Comparison of ENCODE assay signal across 7 mouse cellular contexts in genomic region chr2:130274149-130274861, GRCm38 (mm10). TPM values are rescaled to one million over a fixed set of nuclear protein-coding genes. Genes with fewer than 3 reads are reported as not detected.
DNase-seq lines count a peak whose midpoint lies in the region; ATAC-seq and TF ChIP-seq lines count a peak whose summit lies in the region.

TSS of gene Nop56 (plus strand) at chr2:130274430.

- H3K27ac ChIP-seq in embryonic facial prominence, embryonic 10.5 days (replicated peaks) = peak within 1 kb of the TSS; percentile 98
- H3K27ac ChIP-seq in intestine, postnatal 0 days (ENCODE audit: low read depth, low read length) = peak within 1 kb of the TSS; percentile 74
- peak within 1 kb of the TSS; percentile 88 for H3K27ac ChIP-seq in midbrain, embryonic 12.5 days (replicated peaks)
- peak within 1 kb of the TSS; percentile 48 for H3K27ac ChIP-seq in small intestine, adult 2 months (ENCODE audit: insufficient read depth, low read depth, low read length)

- DNase-seq in adrenal gland, postnatal 10 days = peak; percentile 99
- peak; percentile 99 for DNase-seq in embryonic facial prominence, embryonic 10.5 days (ENCODE audit: low spot score)
- peak; percentile 70 for DNase-seq in gonadal fat pad, adult 2 months (ENCODE audit: low read depth)
- peak; percentile 99 for DNase-seq in left cerebral cortex, postnatal 4 days

- intact Hi-C loops in left cerebral cortex, postnatal 4 days (cut with DNase I) = no loop called here

- peak; percentile 18 for TF ChIP-seq CTCF in intestine, postnatal 0 days (IDR thresholded peaks at IDR 0.05; ENCODE audit: low read depth)
- TF ChIP-seq CTCF in small intestine, adult 2 months (IDR thresholded peaks at IDR 0.05; ENCODE audit: extremely low read depth, insufficient read length, insufficient replicate concordance, low read depth, low read length) = no peak

- no peaks in the 10 kb centered on the region for H3K27me3 ChIP-seq in embryonic facial prominence, embryonic 10.5 days (replicated peaks; ENCODE audit: low read depth, poor library complexity, severe bottlenecking)
- H3K27me3 ChIP-seq in intestine, postnatal 0 days (replicated peaks; ENCODE audit: control insufficient read depth, insufficient read depth, low read length) = no peaks in the 10 kb centered on the region
- H3K27me3 ChIP-seq in midbrain, embryonic 12.5 days = no peaks in the 10 kb centered on the region
- no peaks in the 10 kb centered on the region for H3K27me3 ChIP-seq in small intestine, adult 2 months (ENCODE audit: control insufficient read depth, insufficient read depth, low read length)

- peak; percentile 99 for TF ChIP-seq POLR2A in small intestine, adult 2 months (IDR thresholded peaks at IDR 0.05; ENCODE audit: low read depth, low read length)

- ATAC-seq in intestine, postnatal 0 days = peak; percentile 97
- ATAC-seq in midbrain, embryonic 12.5 days (ENCODE audit: low FRiP score, low read depth) = peak; percentile 99

- H3K9me3 ChIP-seq in embryonic facial prominence, embryonic 10.5 days = no peaks in the 10 kb centered on the region
- no peaks in the 10 kb centered on the region for H3K9me3 ChIP-seq in intestine, postnatal 0 days (ENCODE audit: control insufficient read depth)
- no peaks in the 10 kb centered on the region for H3K9me3 ChIP-seq in midbrain, embryonic 12.5 days

- peak within 1 kb of the TSS; percentile 71 for H3K9ac ChIP-seq in intestine, postnatal 0 days (ENCODE audit: low read depth, low read length)
- peak within 1 kb of the TSS; percentile 84 for H3K9ac ChIP-seq in midbrain, embryonic 12.5 days (replicated peaks)

- peaks cover 43% of the 10 kb centered on the region for H3K36me3 ChIP-seq in embryonic facial prominence, embryonic 10.5 days (replicated peaks)
- H3K36me3 ChIP-seq in intestine, postnatal 0 days (ENCODE audit: control insufficient read depth, insufficient read depth) = peaks cover 29% of the 10 kb centered on the region
- peaks cover 38% of the 10 kb centered on the region for H3K36me3 ChIP-seq in midbrain, embryonic 12.5 days
- peaks cover 23% of the 10 kb centered on the region for H3K36me3 ChIP-seq in small intestine, adult 2 months (ENCODE audit: control insufficient read depth, insufficient read depth, low read length)

- peak within 1 kb of the TSS; percentile 93 for H3K4me3 ChIP-seq in embryonic facial prominence, embryonic 10.5 days
- H3K4me3 ChIP-seq in intestine, postnatal 0 days (ENCODE audit: low read depth, low read length) = peak within 1 kb of the TSS; percentile 61
- H3K4me3 ChIP-seq in midbrain, embryonic 12.5 days = peak within 1 kb of the TSS; percentile 80
- peak within 1 kb of the TSS; percentile 82 for H3K4me3 ChIP-seq in small intestine, adult 2 months (ENCODE audit: low read depth, low read length)

- H3K4me2 ChIP-seq in intestine, postnatal 0 days (replicated peaks; ENCODE audit: low read depth) = peak within 1 kb of the TSS; percentile 67
- peak within 1 kb of the TSS; percentile 91 for H3K4me2 ChIP-seq in midbrain, embryonic 12.5 days (replicated peaks)

- WGBS in embryonic facial prominence, embryonic 10.5 days = under 1% methylated on average over 68 of the region's 68 CpGs
- WGBS in intestine, postnatal 0 days = under 1% methylated on average over 68 of the region's 68 CpGs
- under 1% methylated on average over 68 of the region's 68 CpGs for WGBS in midbrain, embryonic 12.5 days
- under 1% methylated on average over 68 of the region's 68 CpGs for WGBS in small intestine, adult 2 months

- H3K4me1 ChIP-seq in embryonic facial prominence, embryonic 10.5 days = peaks cover 28% of the 10 kb centered on the region
- peaks cover 3% of the 10 kb centered on the region; the same call in 1 of the 2 replicates for H3K4me1 ChIP-seq in intestine, postnatal 0 days (replicated peaks; ENCODE audit: control insufficient read depth, insufficient read depth, low read length)
- H3K4me1 ChIP-seq in midbrain, embryonic 12.5 days = peaks cover 29% of the 10 kb centered on the region
- H3K4me1 ChIP-seq in small intestine, adult 2 months (ENCODE audit: control insufficient read depth, insufficient read depth, insufficient read length, low read length) = peaks cover 2% of the 10 kb centered on the region; the same call in 1 of the 2 replicates

RNA-seq across cellular contexts. Expression of gene Nop56, which starts in this region (rescaled TPM):
- 10 to 100 TPM; 94.0 to 94.6 TPM for total RNA-seq in adrenal gland, postnatal 10 days (2021)
- polyA plus RNA-seq in embryonic facial prominence, embryonic 10.5 days (2016; fragmentation: Nextera tagmentation; extraction: Ambion mirVana) = 471 and 485 TPM in 2 replicates
- 46.7 and 51.6 TPM in 2 replicates for polyA plus RNA-seq in gonadal fat pad, adult 2 months (2012; rRNA removed)
- polyA plus RNA-seq in intestine, postnatal 0 days (2015; fragmentation: Nextera tagmentation; extraction: Ambion mirVana) = 66.5 and 75.1 TPM in 2 replicates
- total RNA-seq in left cerebral cortex, postnatal 4 days (2021) = 100 to 1,000 TPM; 187 to 188 TPM
- polyA plus RNA-seq in midbrain, embryonic 12.5 days (2016; fragmentation: Nextera tagmentation; extraction: Ambion mirVana) = 283 and 313 TPM in 2 replicates
- 15.5 and 15.8 TPM in 2 replicates for polyA plus RNA-seq in small intestine, adult 2 months (2012; rRNA removed)

Comparison
In these comparisons a context has a peak if more than half of its experiments do, and no peak if none do; other contexts are left out.
1. Peak in every context shown above with its lines: DNase-seq, ATAC-seq, H3K4me3 ChIP-seq and H3K27ac ChIP-seq.
2. H3K27ac ChIP-seq: peak in every context shown above with its lines; median percentile 98 in embryonic facial prominence, embryonic 10.5 days; 88 in midbrain, embryonic 12.5 days; 74 in intestine, postnatal 0 days; 48 in small intestine, adult 2 months.